Mouse (Mus musculus) cerebellum, postnatal 25 days (tissue): ENCODE measurements around the gene Scamp1.
A peak's percentile ranks its signal among the peaks of the same experiment; 100 is the strongest.

Source experiments
- DNase-seq, 2 experiments: peaks; one replicate each; pipeline ENCODE4 v3.0.0; 2021; ENCODE audit warnings: mixed read lengths in 2 of 2

Scamp1 gene

DNA sequence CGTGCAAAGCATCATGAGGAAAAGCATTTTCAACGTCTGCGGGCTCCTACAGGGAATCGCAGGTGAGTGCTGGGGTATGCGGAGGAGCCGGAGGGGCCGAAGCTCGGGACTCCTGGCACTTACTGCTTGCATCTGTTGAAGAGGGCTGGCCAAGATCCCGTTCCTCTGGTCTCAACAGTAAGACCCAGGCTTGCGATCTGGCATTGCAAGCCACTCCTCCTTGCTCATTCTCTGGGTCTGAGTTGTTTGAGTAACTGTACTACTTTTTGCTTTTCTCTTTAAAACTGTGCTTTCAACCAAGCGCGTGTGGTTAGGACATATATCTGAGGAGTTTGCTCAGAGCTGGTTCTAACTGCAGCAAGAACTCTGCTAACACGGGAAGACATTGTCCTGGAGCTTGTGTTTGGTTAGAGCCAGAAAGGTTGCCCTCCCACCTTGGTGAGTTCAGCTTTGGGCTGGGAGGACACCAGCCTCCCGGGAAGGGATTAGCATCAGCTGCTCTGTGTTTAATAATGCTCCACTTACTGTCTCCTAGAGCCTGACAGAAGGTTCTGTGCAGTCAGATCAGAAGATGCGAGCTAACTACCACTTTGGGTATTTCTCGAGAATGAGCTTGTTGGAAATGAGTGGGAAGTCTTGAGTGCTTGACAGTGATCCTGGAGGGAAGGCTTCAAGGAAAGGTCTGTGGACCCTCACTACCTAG is 110.9 kb downstream of the Scamp1 start:
- DNase-seq = peak; percentile 48 to 54

DNA sequence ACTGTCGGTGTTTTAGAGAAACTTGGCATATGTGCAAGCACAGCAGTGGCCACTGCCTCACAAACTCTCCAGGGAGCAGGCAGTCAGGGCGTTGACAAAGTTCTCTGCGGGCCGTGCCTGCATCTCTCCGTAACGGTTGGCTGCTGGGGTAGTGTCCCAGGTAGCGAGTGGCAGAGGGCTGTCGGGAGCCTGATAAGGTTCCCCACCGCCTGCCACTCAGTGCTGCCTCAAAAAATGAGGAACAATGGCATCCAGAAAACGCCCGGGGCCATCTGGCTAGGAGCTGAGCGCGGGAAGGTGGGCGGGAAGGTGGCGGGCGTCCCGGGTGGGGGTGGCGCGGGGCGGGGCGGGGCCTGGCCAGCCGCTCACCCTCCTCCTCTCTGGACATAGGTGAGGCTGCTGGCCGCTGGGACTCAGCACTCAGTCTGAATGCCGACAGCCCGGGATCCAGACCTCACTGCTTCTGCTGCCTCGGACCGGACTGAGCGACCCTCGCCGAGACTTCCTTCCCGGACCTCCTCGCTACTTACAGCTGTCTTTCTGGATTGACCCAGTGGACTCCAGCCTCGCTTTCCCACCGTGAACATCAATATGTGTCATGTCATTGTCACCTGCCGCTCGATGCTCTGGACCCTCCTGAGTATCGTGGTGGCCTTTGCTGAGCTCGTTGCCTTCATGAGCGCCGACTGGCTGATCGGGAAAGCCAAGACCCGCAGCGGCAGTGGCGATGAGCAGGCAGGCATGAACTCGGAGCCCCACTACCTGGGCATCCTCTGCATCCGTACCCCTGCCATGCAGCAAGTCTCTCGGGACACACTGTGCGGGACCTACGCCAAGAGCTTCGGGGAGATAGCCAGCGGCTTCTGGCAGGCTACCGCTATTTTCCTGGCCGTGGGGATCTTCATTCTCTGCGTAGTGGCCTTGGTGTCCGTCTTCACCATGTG is 111.8 kb downstream of the Scamp1 start:
- DNase-seq = peak; percentile 80 to 85

DNA sequence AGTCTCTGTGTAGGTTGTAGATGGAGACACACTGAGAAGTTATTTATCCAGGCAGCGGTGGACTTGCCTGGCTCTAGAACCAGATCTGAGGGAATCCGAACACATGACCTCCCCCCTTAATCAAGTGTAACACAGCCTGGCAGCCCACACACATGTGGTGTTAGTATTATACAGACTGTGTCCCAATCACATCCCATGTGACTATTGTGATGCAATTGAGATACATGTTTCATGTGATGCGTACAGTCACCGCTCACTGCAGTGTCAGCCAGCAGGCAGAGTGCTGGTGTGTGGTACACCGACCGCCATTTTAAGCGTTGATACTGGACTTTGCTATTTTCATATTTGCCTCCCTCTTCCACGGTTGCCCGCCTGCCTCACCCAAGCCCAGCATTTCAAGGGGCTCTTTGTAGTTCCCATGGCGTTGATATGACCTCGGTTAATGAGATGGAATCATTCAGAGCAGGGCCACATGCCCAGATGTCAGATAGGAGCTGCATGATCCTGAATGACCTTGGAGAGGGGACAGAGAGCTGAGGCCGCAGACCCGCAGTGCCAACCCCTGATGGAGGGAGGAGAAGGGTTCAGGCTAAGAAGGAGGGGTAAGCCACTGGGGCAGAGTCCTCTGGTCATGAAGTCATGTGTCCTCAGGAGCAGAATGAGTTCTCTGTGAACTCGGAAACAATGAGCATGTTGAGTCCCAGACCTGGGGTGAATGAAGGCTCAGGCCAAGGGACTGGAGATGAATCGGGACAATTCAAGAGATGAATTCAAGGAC is 112.9 kb downstream of the Scamp1 start:
- peak in 1 of 2 experiments; percentile 21 for DNase-seq

DNA sequence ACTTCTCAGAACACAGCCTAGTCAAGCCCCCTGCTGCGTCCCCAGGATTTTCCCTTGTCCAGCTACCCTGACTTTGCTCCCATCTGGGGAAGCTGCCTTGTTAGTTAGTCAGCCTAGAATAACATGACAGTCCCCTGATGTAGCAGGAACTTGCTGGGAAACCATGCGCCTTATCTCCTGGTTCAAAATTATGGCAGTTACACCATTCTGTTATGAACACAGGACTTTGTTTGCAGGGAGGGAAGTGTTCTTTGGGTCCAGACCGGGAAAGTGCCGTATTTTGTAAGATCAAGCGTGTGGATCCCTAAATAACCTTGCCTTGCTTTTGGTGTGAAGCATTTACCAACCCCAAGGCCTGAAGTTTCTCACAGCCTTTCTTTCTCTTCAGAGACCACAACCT is 114.0 kb downstream of the Scamp1 start:
- DNase-seq = no peak

DNA sequence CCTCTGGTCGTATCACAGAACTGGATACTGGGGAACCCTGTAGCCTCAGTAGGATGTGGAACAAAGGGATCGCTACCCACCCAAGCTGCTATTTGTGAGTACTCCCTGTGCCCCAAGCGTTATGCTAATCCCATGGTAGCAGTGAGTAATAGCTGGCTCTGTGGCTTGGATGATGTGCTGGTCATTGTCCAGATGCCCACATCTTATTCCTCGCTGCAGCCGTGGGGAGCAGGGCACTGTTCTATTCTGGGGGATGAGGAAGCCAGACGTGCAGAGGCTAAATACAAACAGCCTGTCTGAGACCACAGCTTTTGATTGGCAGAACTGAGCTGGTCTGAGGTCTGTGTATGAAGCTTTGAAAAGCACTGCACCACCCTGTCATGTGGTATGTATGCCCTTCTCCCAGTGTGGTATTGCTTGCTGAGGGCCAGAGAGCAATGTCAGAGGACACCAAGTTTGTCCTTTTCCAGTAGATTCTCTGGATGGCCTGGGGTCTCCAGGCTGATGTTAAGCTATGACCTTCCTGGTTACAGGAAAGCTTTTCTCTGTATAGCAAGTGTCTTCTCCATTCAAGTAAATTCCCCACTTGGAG is 116.2 kb downstream of the Scamp1 start:
- DNase-seq = no peak

DNA sequence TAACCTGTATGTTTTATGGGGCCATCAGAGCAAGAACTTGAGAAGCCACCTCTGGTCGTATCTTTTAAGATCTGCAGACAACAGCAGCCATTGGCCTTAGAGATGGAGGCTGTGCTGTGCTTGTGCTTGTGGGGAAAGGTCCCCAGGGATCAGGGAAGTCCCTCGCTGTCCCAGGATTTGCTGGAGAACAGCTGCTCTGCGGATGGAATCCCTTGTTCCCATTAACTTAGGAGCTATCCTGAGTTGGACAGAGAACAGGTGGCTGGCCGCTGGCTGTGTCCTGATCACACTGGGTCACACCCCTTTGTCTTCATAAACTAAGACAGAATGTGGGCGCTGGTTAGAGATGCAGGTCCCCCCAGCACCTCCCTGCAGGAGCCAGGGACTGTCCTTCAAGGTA is 117.3 kb downstream of the Scamp1 start:
- no peak for DNase-seq

DNA sequence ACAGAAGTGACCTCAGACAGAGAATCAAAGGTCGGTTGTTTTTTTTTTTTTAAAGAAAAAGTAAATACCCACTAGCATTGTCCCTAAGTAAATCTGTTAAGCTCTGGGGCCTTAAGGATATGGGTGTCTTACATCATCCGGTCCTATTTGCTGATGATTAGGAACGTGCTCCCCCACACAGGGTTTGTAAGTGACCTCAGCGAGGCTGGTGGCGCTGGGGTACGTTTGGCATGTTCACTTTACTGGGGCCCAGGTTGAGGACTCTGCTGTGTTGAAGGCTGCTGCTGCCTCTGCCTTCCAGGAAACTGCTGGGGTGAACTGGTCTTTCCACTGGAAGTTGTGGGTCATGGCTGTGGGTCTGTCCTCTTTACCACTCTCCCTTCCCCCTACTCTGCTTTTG is 121.2 kb downstream of the Scamp1 start:
- no peak for DNase-seq

DNA sequence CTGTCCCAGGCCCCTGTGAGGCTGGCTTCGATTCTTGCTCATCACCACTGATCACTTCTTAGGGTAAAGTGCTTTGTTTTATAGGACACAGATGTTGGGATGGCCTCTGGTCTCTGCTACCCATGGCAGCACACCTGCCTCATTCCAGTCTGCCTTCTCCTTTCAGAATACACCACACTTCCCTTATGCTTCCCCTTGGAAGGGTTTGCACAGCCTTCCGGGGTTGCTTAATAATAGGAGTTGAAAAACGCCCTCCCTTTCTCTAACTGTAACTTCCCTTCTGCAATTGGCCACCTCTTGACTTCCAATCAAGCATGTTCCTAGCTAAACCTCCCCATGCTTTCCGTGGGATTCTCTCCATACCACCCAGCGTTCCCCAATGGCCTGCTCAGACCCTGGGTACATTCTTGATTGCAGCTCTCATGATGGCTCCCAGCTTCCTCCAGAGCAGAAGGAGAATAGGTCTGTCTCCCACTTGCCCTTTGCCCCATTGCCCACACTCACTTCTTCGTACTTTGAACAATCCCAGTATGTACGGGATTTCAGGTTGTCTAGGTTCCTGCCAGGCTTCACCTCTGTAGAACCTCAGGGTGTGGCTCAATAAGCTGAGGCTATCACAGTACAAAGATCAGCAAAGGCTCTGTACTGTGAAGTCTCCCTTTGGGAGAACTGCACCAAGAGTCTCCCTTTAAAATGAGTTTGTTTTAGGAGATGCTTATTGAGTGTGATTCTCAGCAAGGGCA is 126.0 kb downstream of the Scamp1 start:
- no peak for DNase-seq

DNA sequence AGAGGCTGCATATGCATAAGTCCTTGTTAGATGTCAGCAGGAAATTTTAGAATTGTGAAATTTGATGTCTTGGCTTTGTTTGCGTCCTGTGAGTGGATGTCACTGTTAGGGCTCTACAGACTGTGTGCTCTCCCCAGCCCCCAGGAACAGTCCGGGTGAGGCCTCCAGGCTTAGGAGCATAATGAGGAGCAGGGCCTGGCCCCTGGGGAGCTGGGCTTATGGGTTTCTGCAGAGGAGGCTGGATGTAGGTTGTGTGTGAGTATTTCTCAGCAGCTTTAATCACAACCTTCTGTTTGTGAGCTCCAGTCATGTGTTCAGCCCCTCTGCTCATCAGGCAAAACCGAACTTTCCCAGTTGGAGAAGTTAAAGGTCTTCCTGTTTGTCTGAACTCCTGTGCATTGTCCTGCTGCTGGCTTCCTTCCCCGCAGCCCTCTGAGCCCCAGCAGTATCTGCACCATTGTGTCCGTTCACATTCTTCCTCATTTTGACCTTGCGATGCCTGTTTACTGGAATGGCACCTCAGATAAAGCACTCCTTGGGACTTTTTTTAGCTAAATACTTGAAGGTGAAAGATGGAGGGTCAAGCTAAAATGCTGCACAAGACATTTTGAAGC is 126.7 kb downstream of the Scamp1 start:
- no peak for DNase-seq

DNA sequence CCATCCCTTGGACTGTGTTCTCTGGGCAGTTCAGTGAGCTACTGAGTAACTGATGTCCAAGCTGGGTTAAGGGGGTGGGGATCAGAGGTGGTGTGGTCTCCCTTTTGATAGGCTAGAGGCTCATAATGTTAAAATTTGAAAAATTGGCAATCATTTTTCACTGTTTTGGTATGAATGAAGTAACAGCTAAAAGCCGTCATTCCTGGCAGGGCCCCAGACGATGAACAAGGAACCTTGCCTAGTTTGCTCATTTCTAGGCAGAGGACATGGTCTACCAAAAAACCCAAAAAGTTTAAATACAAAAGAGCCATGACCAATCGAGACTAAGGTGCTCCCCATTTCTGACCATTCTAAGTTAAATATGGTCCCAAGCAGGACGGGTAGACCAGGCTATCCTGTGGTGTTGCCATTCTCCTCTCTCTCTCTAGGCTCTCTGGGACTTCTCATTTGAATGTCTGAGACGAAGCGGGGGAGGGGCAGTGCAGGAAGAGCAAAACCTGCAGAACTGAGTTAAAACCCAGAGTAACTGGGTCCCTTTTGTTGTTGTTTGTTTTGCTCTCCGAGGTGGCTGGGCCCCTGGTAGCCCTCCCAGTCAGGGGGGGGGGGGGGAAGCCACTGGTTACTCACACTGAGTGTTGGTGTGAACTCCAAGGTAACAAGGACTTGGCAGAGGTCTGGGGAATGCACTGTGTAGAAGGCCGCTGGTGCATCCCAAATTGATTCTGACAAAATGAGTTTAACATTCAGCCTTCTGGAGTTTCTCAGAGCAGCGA is 129.8 kb downstream of the Scamp1 start:
- no peak for DNase-seq

DNA sequence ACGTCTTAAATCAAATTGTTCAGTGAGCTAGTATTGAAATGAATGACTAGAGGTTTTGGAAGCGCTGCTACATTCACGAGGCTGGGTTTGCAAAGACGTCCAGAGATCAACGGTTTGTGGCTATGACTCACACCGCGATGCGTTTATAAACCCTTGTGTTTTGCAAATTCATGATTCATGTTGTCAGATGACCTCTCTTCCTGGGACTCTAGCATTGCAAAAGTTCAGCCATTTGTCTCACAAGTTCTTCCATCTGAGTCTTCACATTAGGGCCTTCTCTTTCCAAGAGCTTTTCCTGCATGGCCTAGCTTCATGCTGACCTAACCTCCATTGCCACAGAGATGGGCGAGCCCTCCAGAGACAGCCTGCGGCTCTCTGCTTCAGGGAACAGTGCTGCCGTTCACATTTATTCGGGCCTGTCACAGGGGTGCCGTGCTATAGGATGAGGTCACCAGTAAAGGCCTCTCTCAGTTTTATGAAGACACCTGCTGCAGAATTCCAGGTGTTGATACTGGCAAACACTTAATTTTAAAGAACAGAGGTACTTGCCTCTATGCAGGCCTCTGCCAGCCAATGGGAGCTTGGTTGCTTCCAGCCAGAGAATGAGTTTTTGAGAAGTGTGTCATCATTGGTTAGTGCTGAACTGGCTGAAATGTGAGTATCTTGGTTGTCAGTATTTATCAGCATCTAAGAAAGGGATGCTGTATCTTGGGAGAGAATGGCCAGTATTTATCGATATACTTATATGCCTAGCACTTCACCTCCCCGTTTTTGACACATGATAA is 131.0 kb downstream of the Scamp1 start:
- DNase-seq = no peak

DNA sequence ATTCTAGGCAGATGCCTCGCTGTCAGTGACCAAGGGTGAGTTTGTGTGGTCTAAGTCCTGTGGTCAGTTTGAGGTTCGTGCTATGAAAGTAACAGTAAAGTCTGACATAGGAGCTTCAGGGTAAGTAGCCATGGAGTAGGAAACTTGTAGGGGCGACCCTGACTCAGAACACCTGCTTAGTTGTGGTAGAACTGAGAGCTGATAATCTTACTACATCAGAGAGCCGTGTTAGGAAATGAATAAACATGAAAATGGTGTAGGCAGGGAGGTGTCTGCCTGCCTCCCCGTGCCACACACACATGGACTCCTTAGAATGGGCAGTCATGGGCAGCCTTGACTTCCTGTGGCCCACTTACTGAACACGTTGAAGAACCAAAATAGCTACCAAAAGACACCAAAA is 132.0 kb downstream of the Scamp1 start:
- DNase-seq = no peak

DNA sequence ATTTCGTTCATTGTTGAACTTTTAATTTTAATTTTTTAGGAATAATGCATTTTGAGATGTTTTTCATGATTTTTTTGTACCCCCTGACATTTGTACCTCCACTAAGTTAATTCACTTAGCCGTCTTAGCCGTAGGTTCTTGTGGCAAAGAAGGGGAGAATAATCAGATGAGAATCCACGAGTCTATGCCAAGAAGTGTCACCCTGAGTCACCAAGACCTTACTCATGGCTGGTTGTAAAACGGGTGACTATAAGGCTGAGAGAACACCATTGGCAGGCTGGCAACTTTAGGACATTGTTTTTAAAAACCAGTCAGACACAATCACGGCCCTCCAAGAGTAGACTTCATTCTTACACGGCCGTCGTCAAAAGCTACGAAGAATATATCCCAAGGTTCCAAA is 132.8 kb downstream of the Scamp1 start:
- DNase-seq = no peak
